Mouse (Mus musculus) small intestine, adult 2 months (tissue): ENCODE data around the gene Csmd2.

Experiments
- CTCF ChIP-seq: fragments of 200-500 bp; IDR thresholded peaks from 2 replicates; pipeline ENCODE4 v1.5.1; 2012; ENCODE audit warnings: low read depth, mild to moderate bottlenecking, control low read depth, inconsistent platforms, low read length, moderate library complexity, mixed read lengths; ENCODE audit not compliant: insufficient replicate concordance, insufficient read length; ENCODE audit errors: extremely low read depth
- POLR2A ChIP-seq: fragments of 200-500 bp; IDR thresholded peaks from 2 replicates; pipeline ENCODE4 v1.6.1; 2012; ENCODE audit warnings: low read depth, mild to moderate bottlenecking, control low read depth, inconsistent platforms, low read length, moderate library complexity

- TF ChIP-seq POLR2A (no peak), CTCF (no peak)
These were observed 137.1 kb downstream of the Csmd2 start for GRCm38 (mm10) chr4:128124738-128125137.
